Mouse (Mus musculus) thymus, postnatal 36 days (tissue): Measurements from ENCODE around the gene Mrps33.

ENCODE experiments used
- DNase-seq, 2 experiments: peaks; one replicate each; pipeline ENCODE4 v3.0.0; 2022; ENCODE audit warnings: mixed read lengths in 2 of 2

Gene Mrps33

GRCm38 (mm10) chr6:39810612-39811116, at the start of gene Mrps33:
Gene Mrps33, minus strand, starts transcription at chr6:39810988.
- DNase-seq = peak; percentile 97 to 98

GRCm38 (mm10) chr6:39849667-39850066, 38.9 kb upstream of the Mrps33 start:
- DNase-seq = no peak

- DNase-seq = peak in 1 of 2 experiments; percentile 3
Measured at GRCm38 (mm10) chr6:39848766-39849165, 38.0 kb upstream of the Mrps33 start.

- no peak for DNase-seq
Measured at GRCm38 (mm10) chr6:39847538-39847937, 36.8 kb upstream of the Mrps33 start.

- no peak for DNase-seq
Measured at GRCm38 (mm10) chr6:39843698-39844342, 33.0 kb upstream of the Mrps33 start.

- DNase-seq = no peak
Measured at GRCm38 (mm10) chr6:39828736-39829135, 17.9 kb upstream of the Mrps33 start.

GRCm38 (mm10) chr6:39821241-39821640, 10.5 kb upstream of the Mrps33 start:
- DNase-seq = no peak

GRCm38 (mm10) chr6:39818922-39819321, 8.1 kb upstream of the Mrps33 start:
- DNase-seq = no peak

- peak in 1 of 2 experiments; percentile 10 for DNase-seq
Measured at GRCm38 (mm10) chr6:39808511-39808910, 2.3 kb downstream of the Mrps33 start.

- DNase-seq = no peak
Measured at GRCm38 (mm10) chr6:39807050-39807560, 3.7 kb downstream of the Mrps33 start.

GRCm38 (mm10) chr6:39806336-39806735, 4.5 kb downstream of the Mrps33 start:
- no peak for DNase-seq

- DNase-seq = no peak
Measured at GRCm38 (mm10) chr6:39805916-39806315, 4.9 kb downstream of the Mrps33 start.

- DNase-seq = no peak
Measured at GRCm38 (mm10) chr6:39800977-39801376, 9.8 kb downstream of the Mrps33 start.

GRCm38 (mm10) chr6:39797076-39797475, 13.7 kb downstream of the Mrps33 start:
- DNase-seq = no peak

GRCm38 (mm10) chr6:39796150-39796549, 14.6 kb downstream of the Mrps33 start:
- DNase-seq = no peak

- DNase-seq = no peak
Measured at GRCm38 (mm10) chr6:39791806-39792205, 19.0 kb downstream of the Mrps33 start.

GRCm38 (mm10) chr6:39788408-39788807, 22.4 kb downstream of the Mrps33 start:
- no peak for DNase-seq

- no peak for DNase-seq
Measured at GRCm38 (mm10) chr6:39787783-39788182, 23.0 kb downstream of the Mrps33 start.

GRCm38 (mm10) chr6:39785944-39786343, 24.8 kb downstream of the Mrps33 start:
- no peak for DNase-seq

GRCm38 (mm10) chr6:39783521-39783920, 27.3 kb downstream of the Mrps33 start:
- no peak for DNase-seq

- DNase-seq = peak in 1 of 2 experiments; percentile 6
Measured at GRCm38 (mm10) chr6:39782618-39783017, 28.2 kb downstream of the Mrps33 start.

GRCm38 (mm10) chr6:39781766-39782530, 28.8 kb downstream of the Mrps33 start:
- DNase-seq = no peak

- DNase-seq = peak; percentile 3 to 5
Measured at GRCm38 (mm10) chr6:39780857-39781666, 29.7 kb downstream of the Mrps33 start.
